Mouse (Mus musculus) brain, embryonic 18.5 days (tissue): ENCODE data around the gene Lysmd1.
A peak's percentile ranks its signal among the peaks of the same experiment; 100 is the strongest.
"Not testable (repeated sequence)": the region's sequence is repeated elsewhere in the genome, so short reads cannot be mapped to it uniquely, and the experiment has no call there.

ENCODE experiments used
- DNase-seq: peaks from one replicate; pipeline ENCODE4 v3.0.0-alpha.2; 2012; ENCODE audit warnings: low read depth, low spot score

The Lysmd1 gene

DNA sequence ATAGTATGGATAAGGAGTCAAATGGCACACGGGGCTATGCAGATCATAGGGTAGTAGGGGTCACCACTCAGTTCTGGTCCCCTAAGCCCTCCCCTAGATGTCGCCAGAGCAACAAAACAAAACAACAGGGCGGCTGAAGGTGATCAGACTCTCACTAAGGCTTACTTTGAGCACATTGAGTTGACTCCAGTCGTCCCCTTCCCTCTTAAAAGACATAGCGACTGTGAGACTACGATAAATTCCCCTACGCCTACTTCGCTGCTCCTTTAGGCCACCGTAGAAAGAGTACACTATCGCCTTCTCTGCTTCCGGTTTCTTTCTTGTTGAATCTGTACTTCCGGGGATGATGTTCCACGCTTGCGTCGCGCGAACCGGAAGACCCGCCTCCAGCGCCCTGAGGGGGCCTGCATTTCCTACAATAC lies at the start of gene Lysmd1, which contains the start of gene Scnm1:
Gene Lysmd1 (plus strand): TSS at position 409 of the 422 bp plus-strand sequence.
Gene Scnm1 (minus strand): TSS at position 332 of the 422 bp plus-strand sequence.
- peak; percentile 93 for DNase-seq

DNA sequence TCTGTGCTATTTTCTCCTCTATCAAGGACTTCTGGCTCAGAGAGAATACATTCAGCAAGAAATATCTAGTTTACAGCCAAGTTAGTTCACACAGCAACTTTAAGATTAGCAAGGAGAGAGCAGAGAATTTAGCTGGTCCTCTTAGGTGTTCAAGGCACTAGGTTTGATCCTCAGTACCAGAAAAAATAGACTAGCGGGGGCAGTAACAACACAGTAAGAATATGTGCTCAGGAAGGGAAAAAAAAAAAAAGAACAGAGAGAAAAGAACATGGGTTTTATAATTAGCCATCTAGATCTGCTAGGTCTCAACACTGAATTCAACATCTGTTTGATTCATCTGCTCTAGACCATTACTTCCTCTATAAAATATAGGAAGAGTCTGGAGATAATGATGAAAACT lies 45.8 kb upstream of the Lysmd1 start:
- DNase-seq: no peak

DNA sequence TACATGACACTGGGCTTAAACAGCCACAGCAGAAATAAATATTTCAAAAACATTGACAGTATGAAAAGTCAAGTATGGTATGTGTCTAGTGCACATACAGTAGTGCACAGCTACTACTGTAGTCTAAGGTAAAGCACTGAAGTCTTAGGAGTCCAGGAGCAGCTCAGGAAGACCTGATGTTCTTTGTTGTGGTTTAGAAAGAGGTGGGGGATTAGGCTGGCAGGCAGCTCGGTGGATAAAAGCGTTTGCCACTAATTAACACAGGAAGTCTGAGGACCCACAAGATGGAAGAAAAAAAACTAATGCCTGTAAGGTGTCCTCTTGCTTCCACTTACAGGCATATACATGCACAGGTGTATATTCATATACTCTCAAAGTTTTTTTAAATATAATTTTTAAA lies 33.0 kb upstream of the Lysmd1 start:
- no peak for DNase-seq

DNA sequence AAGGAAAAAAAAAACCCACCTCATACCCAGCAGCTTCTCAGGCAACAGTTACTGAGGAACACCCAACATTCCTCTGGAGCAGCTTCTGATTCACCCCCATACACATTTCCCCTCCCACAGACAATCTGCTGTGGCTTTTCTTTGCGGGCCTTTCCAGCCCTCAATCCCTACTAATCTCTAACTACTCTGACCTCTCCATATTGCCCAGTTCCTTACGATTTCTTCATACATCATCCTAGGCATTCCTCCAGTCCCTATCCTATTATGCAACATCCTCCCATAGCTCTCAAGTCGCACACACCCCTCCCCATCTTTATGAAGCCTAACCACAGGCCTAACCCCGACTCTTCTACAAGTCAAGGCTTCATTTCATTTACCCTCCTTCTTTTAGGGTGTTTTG lies 28.8 kb upstream of the Lysmd1 start:
- no peak for DNase-seq

DNA sequence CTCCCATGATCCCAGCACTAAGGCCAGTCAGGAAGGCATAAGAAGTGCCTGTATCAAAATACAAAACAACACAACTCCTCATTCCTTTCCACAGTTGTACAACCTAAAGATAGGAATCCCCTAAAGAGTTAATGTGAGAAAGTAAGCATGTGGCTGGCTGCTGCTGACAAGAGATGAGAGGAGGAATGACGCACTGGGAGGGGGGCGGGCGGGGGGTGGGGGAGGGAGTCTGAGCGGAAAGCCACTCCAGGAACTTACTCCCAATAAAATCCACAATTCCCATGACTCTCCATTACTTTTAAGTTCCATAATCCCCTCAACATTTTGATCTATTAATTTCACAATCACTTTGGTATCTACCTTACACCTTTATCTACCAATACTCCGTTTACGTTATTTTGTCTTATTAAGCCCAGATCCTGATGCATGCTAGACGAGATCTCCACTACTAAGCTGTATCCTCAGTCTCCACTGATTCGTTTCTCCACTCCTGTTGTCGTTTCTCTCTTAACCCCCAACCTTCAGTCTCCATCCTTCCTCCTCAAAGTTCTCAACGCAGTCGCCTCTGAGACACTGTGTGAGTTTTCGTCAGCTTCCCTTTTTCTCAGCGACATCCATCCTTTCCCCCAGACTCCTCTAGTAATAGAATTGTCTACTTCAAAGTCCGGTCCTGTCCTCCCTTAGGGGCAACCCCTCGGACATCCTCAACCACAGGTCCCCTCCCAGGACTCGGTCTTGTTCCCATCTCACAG lies 28.1 kb upstream of the Lysmd1 start:
- DNase-seq: no peak

DNA sequence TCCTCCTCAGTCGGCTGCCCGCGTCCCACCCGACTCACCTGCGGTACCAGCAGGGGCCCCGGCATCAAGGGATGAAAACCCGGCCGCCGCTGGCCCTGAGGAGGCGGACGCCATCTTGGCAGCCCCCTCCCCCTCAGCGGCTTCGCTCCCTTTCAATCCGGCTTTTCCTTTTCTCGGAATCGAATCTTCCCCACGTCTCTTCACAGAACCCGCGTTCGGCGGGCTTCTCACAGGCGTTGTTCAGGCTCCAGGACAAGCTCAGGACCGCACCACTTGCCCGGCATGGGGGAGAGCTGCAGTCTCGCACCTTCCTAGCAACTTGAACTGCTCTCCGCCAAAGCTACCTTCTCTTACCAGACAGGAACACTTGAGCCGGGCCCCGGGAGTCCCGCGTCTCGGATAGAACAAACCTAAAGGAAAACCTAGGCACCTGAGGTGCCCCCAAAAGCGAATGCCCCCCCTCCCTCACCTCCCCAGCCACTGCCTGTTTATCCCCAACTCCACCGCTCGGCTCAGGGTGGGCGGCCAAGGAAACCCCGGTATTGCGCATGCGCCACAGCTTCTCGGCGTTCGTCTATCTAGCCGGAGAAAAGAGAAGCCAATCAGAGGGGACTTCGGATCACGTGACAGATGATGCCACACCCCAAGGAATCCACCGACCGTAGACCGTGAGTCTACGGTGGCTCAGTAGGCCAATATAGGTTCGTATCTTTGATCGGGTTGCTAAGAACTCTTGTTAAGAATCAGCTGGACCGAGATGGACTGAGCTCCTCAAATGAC lies 27.4 kb upstream of the Lysmd1 start, which contains the start of gene Pip5k1a:
Gene Pip5k1a (minus strand): TSS at position 593 of the 780 bp plus-strand sequence.
- peak; percentile 98 for DNase-seq

DNA sequence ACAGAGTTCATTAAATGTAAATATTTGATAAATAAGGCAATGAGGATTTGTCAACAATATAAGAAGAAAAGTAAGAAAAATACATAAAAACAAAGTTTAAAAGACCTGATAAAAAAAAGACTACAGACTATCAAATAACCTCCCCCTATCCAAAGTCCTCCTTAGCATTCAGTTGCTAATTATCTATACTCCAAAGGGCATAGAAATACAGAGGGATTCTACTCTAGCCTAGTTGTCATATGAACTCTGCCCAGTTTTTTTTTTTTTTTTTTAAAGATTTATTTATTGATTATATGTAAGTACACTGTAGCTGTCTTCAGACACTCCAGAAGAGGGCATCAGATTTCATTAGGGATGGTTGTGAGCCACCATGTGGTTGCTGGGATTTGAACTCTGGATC lies 26.6 kb upstream of the Lysmd1 start:
- not testable (repeated sequence) for DNase-seq

DNA sequence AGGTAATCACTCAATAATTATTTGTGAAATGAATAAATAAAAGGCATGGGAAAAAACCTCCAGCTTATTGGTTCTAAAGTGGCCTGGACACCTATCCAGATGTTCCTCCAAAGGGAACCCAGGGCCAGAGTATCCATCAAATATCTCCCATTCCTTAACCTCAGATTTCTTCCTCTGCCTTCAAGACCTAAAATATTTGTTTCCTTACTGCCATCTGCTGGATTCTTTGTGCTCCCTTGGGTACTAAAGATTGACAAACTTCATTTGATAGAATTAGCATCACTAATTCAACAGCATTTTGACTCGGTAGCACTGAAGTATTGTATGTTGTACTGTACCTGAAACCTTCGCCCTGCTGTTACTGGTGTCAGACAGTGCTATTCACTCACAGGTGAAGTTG lies 26.0 kb upstream of the Lysmd1 start:
- no peak for DNase-seq

DNA sequence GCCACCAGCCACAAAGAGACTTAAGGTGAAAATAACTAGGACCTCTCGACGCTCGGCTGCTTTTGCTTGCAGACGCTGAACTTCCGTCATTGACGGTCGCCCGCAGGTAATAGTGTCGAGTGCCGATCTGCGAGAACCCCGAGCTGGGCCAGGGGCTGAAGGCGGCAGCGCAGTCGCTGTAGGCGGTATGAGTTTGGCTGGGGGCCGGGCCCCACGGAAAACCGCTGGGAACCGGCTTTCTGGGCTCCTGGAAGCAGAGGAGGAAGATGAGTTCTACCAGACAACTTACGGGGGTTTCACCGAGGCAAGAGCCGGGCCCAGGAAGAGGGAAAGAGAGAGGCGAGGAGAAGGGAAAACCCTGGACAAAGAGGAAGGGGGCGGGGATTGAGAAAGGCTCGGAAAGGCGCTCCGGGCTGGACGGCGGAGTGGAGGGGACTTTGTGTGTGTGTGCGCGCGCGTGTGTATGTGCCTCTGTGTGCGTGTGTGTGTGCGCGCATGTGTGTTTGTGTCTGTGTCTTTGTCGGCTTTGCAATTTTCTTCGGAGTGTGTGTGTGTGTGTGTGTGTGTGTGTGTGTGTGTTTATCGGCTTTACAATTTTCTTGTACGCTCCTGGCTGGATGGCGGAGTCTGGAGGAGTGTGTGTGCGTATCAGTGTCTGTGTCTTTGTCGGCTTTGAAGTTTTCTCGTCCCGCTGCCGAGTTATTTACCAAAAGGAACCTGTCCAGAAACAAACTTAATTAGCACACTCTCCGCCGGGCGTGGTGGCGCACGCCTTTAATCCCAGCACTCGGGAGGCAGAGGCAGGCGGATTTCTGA lies 22.8 kb upstream of the Lysmd1 start, which contains the start of gene Vps72:
Gene Vps72 (plus strand): TSS at position 112 of the 816 bp plus-strand sequence.
- DNase-seq: peak; percentile 81

DNA sequence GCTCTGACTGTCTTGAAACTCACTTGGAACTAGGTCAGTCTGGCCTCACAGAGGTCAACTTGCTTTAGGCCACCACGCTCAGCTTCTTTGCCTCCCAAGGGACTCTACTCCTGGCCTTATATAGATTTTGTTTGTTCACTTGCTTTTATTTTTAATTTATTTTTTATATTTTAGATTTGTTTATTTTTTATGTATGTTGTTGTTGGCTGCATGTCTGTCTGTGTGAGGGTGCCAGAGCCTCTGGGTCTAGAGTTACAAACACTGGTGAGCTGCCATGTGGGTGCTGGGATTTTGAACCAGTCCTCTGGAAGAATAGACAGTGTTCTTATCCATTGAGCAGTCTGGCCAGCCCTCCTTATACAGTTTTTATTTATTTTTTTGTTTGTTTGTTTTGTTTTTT lies 21.1 kb upstream of the Lysmd1 start:
- no peak for DNase-seq

DNA sequence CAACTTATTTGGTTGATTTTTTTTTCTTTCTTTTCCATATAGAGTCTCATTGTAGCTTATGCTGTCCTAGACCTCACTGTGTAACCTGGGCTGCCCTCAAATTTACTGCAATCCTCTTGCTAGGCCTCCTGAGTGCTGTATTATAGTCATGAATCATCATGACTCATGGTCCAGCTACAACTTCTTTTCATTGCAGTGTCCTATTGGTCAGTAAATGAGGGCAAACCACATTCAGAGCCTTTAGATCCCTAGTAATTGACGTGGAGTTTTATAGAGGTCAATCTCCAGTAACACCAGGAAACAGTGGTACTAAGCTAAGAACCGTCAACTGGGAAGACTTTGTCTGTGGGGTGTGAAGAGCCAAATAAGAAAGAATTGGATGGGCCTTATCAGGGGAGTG lies 16.1 kb upstream of the Lysmd1 start:
- no peak for DNase-seq

DNA sequence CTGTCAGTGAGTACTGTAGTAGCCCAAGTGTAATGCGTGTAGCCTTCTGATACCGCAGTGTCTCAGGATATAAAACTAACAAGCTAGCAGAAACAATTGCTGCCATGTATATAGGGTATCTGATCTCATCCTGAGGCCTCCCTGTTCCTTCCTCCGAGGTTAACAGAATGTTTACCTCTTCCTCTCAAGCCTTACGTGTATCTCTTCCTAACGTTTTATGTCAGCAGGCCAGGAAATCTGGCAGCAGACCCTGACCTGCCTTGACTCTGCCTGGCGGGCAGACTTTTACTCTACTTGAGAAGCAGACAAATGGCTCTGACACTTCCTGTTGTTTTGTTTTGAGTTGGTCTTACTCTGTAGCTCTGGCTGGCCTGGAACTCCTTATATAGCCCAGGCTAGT lies 12.3 kb upstream of the Lysmd1 start:
- no peak for DNase-seq

DNA sequence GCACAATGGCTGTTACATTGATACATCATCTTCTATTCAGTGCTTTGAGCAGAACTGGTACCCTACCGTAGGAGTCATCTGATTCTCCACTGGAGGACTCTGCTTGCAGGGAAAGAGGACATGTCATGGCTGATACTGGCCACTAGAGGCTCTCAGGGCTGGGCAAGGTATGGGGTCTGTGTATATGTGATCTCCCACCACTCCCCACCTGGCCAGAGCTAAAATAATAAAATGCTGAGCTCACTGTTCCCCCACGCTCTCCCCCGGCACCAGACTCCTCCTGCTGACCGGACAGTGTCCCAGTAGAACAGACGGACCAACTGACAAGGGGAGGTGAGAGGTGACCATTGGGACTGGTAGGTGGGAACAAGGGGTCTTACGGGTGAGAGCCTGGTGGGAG lies 9.6 kb upstream of the Lysmd1 start, which contains the start of gene Tmod4:
Gene Tmod4 (plus strand): TSS at position 231 of the 400 bp plus-strand sequence.
- no peak for DNase-seq

DNA sequence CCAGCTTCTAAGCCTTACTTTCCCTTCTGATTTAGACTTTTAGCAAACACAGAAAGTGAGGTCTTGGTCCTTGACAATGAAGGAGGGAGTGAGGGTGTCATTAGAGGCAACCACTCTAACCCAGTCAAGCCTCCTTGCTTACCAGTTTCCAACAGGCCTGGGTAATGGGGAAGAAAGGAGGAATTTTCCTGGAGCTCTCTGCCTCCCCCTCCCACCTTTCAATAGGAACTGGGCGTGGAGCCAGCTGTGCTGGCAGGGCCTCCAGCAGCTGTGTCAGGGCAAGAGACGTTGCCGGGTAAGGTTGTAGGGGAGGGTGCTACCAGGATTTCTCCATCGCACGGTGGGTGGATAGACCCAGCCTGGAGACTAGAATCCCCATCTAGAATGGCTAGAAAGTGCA lies 8.9 kb upstream of the Lysmd1 start:
- no peak for DNase-seq

DNA sequence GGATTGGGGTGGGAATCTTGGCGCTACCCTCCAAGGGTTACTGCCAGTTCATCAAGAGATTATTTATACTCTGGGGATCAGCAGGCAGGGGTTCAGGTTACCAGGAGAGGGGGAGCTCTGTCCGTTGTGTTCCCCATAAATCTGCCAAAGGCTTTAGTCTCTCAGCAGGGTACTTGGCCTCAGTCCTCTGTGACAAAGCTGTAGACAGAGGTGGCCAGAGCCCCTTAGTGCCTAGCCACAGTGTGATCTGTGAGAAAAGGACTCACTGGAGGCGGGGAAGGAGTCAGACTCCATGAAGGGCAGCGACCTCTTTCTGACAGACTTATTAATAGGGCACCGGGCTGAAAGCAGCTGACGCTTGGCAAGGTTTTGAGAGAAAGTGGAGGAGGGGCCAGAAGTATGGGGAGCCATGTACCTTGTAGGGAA lies 4.6 kb upstream of the Lysmd1 start:
- no peak for DNase-seq

DNA sequence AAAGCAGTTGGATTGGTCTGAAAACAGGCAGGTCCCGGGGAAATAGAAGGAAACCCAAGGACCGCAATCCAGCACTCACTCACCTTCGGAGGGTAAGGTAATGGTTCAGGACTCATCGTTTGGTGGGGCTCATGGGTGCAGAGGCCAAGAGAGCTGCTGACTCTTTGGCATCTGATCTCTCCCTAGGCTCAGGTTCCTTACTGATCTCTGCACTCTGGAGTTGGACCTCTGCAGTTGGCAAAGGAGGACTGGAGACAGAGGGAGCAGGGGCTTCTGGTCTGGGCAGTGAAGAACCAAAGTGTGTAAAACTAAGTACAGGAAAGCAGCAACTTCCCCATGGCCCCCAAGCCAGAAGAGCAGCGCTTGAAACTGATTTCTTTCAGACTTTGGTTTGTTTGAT lies 3.8 kb upstream of the Lysmd1 start:
- DNase-seq: no peak

DNA sequence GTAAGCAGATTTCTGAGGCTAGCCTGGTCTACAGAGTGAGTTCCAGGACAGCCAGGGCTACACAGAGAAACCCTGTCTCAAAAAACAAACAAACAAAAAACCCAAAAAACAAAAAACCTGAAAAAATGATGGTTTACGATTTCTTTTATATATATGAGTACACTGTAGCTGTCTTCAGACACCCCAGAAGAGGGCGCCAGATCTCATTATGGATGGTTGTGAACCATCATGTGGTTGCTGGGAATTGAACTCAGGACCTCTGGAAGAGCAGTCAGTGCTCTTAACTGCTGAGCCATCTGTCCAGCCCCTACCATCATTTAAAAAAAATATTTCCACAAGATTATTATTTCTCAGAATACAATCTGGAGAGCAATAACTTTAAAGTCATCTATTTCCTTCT lies 1.5 kb upstream of the Lysmd1 start:
- not testable (repeated sequence) for DNase-seq

DNA sequence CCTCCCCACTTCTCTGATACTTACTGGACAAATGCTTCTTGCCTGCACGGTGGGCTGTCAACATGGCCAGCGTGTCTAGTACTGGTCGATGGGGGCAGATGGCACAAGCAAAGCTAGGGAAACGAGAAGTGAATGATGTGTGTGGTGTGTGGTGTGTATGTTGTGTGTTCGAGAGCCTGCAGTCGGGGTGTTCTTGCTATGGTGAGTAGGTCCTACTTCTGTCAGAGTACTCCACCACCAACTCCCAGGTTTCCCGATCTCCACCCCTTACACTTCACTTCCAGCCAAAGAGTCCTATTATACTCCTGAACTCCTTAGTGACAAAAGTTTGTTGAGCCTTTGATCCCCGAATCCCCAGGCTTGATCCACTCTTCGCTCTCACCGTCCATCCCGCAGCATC lies 712 bp upstream of the Lysmd1 start:
- DNase-seq: no peak

DNA sequence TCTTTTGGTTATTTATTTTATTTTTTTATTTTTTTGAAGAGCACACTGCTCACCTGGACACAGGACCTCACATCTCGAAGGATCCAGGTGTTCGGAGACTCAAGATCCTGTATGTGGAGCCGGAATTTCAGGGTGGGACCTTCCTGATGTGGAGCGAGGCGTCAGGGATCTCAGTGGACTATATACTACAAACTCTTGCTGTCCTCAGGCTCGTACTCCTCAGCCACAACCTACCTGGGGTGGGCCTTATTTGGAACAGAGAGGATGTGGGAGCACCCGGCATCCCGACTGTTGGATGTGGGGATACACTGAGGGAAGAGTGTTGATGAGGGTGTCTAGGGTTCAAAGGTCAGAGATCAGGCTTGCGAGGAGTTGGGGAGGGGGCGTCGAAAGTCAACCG lies 245 bp downstream of the Lysmd1 start:
- not testable (repeated sequence) for DNase-seq

DNA sequence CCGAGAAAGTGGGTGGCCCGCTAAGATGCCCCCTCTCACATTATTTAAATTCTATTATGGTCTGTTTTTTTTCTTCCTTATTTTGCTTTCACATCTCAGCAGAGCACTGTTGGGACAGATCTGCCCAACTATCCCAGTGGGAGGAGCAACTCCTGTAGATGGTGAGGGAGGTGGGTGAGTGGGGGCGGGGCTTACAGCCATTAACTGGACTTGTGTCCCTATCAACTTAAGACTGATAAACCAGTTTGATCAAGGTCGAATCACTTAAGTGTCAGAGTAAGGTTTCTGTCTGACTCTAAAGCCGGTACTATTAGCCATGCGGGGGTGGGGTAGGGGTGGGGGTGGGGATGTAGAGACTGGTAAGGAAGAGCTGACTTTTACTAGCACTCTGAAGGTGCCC lies 1.1 kb downstream of the Lysmd1 start:
- DNase-seq: no peak

DNA sequence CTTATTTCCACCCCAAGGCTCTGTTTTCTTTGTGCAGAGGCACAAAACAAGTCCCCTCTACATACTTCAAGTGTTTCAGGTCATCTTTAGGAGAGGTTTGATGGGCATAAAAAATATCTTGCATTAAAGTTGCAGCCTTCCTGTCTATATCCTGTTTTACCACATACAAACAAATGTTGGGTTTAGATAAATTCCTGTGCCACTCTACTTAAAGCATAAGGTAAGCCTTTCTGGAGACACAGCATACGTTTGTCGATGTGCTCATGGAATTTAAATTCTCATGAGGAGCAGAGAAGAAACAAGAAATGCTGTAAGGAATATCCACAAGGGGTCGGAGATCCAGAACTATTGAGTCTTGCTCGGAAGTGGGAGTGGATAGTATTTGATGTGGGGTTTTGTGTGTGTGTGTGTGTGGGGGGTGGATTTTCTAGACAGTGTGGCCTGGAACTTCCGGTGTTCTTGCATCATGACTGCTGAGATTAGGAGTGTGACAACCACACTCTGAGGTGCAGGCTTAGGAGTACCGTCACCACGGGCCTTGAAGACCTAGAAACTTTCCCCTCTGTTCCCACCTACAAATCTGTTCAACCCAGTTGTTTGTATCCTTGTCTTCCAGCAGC lies 1.7 kb downstream of the Lysmd1 start:
- no peak for DNase-seq
